Mouse (Mus musculus) naive thymus-derived CD4-positive, alpha-beta T cell, adult 2 months (primary cell): ENCODE measurements around the gene Gng7.
A peak's percentile ranks its signal among the peaks of the same experiment; 100 is the strongest.
"Not testable (repeated sequence)": the region's sequence is repeated elsewhere in the genome, so short reads cannot be mapped to it uniquely, and the experiment has no call there.

ENCODE experiments used
- DNase-seq: peaks from one replicate; pipeline ENCODE4 v3.0.0-alpha.2; 2011; ENCODE audit warnings: low read depth

Gng7 gene

DNA sequence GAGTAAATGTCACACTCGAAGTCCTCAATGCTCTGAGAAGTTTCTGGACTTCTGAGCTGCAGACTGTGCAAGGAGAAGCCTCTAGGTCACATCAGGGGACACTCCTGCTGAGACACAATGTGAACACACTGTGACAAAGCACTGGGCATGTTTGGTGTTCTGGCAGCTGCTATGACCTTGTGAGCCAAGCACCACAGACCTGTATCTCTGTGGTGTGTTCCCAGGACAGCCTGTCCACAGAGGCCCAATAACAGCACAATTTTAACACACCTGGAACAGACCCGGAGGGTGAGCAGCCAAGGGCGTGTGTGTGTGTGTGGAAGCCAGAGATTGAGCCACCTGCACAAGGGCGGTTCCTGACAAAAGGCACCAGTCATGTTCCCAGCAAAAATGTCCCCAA is 20.1 kb downstream of the Gng7 start:
- DNase-seq, result peak; percentile 32

DNA sequence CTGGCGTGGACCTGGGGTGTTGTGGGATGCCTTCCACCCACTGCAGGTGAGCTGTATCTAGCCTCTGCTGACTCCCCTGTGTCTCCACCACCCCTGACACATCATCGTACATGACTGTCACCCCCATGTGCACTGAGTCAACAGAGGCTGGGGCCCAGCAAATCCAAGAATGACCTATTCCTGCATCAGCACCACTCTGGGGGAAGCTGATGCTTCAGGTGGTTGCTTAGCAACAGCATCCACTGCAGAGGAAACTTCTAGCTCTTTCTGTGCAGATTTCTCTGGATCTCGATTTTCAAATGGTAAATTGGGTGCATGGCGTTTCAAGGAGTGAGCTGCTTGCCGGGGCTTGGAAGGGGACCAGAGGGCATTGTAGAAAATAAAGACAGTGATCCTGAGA is 21.5 kb downstream of the Gng7 start:
- DNase-seq, result no peak

DNA sequence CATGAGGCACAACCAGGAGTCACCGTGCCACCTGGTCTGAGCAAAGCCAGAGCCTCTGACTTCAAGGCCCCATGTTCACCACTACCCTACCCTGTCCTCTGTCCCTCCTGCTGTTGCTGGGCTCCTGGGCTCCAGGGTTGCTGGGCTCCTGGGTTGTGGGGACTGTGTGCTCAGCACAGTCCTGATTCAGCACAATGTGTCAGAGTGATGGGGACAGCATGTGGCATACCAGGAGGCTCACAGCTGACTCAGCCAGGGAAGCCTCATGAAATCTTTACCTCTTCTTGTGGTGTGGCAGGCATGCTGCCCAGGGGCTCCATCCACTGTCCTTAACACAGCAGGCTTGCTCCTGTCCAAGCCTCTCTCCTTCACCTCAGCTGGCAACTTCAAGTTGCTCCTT is 22.8 kb downstream of the Gng7 start:
- peak; percentile 15 for DNase-seq

DNA sequence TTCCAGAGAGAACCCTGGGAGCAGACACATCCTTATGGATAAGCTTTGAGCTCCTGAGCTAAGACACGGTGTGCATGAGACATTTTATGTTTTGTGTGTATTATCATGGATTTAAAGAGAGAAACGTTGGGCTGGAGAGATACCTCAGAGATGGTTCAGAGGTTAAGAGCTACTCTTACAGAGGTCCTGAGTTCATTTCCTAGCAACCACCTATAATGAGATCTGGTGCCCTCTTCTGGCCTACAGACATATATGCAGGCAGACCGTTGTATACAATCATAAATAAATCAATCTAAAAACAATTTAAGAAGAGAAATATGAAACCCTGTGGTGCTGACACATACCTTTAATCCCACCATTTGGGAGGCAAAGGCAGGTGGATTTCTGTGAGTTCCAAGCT is 23.7 kb downstream of the Gng7 start:
- DNase-seq, result peak; percentile 78

DNA sequence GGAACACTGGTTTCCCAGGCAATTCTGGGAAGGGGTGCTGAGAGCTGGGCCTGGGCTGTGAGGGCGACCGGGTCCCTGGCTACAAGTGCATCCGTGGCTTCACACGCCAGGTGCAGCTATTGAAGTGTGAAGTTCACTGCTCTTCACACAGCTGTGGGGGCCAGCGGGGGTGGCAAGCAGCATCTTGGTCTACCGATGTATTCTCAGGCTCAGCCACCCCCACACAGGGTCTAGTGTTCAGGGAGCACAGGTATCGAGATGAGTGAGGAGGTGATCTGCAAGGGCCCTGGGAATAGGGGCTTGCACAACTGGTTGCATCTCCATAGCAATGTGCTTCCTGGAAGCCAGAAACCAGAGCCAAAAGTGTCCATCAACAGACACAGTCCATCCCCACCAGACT is 24.3 kb downstream of the Gng7 start:
- peak; percentile 32 for DNase-seq

DNA sequence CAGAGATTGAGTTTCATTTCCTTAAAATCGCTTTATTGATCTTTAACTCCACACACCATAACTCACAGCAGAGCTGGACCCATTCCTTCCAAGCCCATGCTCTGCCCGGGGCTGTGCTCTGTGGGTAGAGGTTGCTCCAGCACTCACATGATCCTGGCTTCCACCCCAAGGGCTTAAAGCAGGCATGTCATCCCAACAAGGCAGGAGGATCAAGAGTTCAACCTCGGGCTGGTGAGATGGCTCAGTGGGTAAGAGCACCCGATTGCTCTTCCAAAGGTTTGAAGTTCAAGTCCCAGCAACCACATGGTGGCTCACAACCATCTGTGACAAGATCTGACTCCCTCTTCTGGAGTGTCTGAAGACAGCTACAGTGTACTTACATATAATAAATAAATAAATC is 24.9 kb downstream of the Gng7 start:
- DNase-seq, result not testable (repeated sequence)

DNA sequence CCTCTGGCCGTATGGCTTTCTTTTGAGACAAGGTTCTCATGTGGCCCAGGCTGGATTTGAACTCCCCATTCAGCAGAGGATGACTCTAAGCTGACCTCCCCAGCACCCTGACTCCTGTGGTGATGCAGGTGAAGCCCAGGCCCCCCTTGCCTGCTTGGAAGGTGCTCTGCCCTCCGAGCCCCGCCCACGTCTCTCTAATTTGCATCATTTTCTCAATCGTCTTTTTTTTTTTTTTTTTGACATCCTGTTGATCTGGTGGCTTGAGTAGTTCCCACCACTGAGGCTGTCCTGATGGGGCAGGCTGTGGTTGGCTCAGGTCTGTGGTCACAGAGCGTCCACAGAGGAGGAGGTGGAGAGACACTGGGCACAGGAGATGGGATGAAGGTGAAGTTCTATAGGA is 25.3 kb downstream of the Gng7 start:
- DNase-seq, result peak; percentile 49

DNA sequence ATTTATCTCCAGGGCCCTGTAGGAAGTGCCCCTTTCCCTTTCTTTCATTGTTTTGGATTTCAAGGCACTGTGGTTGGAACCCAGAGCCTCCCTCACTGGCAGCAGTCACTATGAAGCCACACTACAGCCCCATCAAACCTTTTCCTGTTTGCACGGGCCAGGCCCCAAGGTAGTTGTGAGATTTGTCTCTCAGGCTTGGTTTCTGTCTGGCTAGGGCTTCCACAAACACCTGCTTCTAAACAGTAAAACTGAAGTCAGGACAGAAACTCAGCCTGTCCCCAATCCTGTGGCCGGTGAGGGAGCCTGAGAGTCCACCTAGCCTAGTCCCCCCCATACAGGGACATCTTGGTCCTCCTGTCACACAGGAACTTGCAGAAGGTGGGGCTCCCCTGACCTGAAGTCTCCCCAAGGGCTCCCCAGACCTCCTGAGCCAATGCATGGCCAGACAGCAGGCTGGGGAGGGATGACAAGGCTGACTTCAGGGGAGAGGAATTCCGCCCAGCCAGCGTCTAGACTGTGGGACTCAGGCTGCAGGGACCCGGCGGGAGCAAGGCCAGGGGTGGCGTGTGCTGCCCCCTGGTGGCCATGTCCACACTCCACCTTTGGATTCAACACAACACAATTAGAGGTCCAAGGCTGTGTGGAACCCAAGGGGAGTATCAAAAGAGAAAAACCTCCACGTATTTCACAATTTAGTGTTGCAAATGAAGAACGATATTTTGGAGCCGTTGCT is 26.9 kb downstream of the Gng7 start:
- DNase-seq, result peak; percentile 90

DNA sequence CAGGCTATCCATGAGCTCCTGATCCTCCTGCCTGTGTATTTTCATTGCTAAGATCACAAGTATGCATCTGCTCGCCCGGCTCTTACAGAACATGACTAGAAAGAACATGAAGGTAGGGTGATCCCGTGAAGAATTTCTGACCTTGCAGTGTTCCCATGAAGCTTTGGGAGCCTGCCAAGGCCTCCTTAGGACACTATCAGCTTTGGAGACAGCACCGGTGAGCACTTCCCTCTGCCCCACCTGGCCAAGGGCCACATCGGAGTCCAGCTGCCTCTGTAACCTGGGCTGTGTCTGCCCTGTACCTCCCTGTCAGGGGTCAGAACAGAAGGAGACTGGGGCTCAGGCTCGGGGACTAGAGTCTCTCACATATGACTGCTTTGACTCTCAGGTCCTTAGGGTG is 28.0 kb downstream of the Gng7 start:
- DNase-seq, result no peak

DNA sequence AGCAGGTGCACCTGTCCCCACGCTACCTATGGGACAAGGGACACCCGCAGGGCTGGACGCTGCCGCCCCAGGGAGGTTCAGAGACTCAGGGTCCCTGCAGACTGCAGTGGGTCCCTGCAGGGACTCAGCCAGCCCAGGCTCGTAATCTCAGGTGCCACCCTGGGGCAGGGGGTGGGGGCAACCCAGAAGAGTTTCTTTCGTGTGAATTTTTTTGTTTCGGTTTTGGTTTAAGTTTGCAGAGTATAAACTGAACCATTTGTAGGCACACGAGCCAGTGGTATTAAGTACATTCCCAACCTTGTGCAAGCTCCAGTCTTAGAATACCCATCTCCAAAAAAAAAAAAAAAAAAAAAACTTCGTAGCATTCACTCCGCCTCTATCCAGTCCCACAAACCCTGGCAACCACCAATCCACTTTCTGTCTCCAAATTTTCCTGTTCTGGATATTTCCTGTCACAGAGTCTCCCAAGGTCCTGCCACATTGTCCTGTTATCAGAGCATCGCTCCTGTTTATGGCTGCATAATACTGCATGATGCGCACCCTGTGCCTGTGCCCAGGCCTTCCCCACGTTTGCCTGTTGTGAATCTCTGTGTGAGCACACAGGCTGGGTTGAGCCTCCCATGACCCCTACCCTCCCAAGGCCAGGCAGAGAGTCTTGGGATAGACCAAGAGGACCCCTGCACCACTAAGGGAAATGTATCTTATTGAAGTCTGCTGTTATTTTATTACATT is 28.6 kb downstream of the Gng7 start:
- DNase-seq, result peak; percentile 70

DNA sequence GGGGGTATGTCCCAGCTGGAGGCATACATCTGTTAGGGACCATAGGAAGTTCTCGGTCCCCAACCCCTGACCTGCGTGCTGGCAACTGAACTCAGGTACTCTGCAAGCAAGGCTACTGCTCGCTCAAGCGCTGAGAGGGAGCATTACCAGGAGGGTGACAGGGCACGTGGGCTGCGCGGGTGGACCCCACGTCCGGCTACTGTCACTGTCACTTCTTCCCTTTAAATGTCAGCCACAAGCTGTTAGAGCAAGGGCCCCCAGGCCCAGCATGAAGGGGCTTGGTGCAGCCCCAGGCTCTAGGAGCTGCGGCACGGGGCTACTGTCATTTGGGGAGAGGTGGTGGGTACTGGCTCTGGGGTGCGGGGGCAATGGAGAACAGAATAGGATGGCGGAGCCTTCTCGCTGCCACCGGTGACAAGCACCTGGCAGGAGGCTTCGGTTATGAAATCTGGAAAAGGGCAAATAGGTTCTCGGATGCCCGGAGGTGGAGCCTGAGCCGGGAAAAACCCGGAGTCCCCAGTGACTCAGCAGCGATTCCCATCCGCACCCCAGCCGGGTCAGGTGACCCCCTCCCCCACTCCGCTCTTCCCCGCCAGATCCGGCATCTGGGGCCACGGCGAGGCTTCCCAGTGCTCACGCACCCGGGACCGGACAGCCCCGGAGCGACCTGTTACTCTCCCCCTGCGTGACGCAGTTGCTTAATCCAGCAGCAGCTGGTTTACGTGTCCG is 29.3 kb downstream of the Gng7 start:
- DNase-seq, result peak; percentile 54

DNA sequence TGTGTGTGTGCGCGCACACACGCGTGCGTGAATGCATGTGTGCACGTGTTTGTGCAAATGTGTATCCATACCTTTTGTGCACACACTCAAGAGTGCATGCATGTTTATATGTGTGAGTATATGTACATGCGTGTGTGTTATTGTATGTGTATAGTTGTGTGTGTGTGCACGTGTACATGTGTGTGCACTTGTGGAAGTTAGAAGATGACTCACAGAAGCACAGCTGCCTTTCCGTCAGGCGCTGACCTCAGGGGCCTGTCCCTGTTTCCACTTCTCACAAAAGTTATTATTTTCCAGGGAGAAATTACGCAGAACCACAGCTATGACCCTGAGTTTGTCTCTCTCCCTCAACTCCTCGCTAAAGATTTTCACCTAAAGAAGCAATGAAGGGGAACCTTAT is 30.5 kb downstream of the Gng7 start:
- no peak for DNase-seq

DNA sequence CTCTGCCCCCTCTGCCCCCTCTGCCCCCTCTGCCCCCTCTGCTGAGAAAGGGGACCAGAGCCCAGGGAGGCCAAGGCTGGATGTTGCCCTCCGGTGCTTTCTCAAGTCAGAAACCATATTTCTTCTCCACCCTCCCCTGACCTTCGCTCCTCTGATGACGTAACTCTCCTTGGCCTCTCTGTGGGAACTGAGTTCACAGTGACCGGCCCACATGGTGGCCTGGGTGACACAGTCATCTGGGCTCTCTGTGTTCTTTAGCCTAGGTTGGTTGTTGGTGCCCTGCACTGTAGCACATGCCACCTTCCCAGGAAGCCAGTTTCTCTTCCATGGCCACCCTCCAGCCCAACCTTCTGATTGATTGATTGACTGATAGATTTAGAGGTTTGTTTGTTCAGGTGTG is 32.4 kb downstream of the Gng7 start:
- no peak for DNase-seq

DNA sequence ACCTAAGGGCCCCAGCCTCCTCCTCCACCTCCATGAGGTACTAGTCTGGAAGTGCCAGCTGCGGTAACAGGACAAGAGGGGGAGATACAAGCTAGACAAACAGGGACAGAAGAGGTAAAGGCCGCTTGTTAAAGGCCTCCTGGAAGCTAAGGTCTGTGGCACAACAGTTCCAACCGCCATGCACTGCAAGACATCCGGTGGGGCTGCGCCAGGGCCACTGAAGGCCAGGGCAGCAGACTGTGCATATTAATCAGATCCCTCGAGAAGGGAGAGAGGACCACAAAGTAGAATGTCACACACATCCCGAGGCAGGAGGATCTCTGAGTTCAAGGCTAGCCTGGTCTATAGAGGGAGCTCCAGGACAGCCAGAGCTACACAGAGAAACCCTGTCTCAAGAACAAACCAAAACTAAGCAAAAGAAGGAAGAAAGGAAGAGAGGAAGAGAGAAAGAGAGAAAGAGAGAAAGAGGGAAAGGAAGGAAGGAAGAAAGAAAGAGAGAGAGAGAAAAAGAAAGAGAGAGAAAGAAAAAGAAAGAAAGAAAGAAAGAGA is 33.1 kb downstream of the Gng7 start:
- DNase-seq, result no peak

DNA sequence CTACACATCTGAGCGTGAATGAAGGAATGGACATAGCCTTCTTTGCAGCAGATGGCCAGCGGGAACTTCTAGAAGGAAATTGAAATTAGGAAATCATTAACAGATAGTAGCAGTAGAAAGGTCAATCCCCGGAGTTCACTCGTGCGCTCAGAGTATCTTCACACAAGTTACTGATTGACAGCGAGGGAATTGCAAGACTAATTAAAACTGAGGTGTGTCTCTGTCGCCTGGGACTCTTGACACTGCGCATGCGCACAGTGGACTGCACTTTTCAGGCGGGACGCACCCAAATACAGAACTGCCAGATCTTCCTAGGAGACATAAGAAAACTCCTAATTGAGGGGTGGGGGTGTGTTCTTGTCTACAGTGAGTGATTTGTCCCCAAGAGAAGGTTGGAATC is 39.3 kb downstream of the Gng7 start:
- no peak for DNase-seq

DNA sequence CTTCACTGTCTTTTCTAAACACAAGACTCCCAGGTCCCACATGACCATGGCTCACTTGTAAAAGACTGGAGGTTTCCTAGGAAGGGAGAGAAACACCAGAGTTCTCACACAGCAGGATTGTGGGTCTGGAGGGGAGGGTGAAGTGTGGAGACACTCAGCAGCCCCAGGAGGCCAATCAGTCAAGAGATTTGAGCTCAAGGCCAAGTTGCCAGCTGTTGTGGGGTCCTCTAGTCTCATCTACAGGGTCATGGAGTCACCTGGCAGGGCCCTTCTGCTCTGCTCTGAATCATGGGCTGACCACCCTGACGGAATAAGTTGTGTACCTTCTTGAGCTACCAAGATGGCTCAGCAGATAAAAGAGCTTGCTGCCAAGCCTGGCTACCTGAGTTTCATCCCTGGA is 41.0 kb downstream of the Gng7 start:
- DNase-seq, result no peak

DNA sequence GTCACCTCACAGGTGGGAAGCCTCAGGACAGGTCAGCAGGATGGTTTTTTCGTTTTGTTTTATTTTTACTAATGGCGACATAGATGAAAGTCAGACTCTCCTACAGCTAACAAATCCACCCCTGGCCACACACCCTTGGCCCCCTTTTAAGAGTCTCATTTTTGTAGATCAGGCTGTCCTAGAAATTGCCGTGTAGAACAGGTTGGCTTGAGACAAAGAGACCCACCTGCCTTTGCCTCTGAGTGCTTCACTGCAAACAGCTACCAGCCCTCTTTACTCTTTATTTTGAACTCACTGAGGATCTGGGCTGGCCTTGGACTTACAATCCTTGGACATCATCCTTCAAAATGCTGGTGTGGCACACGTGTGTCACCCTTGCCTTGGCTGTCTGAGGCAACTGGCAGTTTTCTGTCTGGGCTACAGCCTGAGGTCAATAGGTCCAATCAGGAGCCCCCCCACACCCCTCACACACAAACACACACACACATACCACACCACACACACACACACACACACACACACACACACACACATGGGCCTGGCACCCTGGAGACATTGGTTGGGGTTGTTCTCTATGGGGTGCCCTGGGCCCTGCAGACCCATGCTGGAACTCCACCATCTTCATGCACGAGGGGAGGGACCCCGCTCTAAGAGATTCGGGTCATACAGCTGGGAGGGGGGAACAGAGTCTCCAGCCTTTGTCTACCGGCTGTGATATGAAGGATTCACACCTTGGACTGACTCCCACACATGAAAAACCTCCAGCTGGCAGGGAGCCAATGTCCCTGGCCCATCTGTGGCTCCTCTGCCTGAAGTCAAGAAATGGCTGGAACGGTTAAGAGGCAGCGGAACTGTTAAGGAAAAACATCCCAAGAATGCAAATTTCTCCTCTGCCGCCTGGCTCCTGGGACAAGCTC is 42.4 kb downstream of the Gng7 start:
- no peak for DNase-seq

DNA sequence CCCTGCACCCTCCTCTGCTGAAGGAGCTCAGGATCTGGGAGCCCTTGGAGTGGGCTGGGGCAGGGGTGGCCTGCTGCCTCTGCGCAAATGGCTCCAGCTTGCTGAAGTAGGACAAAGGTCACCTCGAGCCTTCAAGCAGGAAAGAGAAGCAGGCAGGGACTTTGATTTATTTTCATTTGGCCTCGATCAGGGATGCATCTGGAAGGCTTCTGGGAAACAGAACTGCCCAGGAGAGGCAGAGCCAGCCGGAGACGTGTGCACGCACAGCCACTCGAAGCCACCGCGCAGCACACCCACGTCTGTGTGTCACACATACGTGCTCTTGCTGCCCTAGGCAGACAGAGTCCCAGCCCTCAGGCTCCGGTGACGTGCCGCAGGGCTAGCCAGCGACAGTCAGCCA is 43.2 kb downstream of the Gng7 start:
- no peak for DNase-seq

DNA sequence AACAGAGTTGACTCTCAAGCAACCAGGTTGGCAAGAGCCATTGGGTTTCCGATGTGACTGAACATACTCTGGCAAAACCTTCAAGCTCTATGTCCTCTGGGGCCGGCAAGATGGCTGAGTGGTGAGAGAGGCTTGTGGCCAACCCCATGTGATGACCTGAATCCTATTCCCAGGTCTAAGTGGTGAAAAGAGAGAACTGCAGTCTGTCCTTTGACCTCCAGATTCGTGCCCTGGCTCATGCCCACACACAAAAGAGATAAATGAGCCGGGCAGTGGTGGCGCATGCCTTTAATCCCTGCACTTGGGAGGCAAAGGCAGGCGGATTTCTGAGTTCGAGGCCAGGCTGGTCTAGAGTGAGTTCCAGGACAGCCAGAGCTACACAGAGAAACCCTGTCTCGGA is 44.6 kb downstream of the Gng7 start:
- no peak for DNase-seq

DNA sequence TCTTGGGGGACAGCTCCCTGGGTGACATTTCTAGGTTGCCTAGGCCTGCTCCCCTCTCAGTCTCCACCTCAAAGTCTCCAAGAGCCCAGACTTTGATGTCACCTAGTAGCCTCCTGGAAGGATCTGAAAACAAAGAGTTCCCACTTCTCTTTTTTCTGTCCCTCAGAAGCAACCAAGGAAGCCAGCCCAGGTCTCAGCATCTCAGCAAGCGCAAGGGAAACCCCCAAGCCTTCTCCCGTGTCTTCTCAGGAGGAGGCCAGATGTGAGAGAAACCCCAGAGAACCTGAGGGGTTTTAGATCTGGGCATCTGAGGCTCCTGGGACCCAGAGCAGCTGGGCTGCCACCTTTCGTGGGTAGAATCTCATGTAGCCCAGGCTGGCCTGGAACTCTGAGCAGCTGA is 45.4 kb downstream of the Gng7 start:
- DNase-seq, result no peak

DNA sequence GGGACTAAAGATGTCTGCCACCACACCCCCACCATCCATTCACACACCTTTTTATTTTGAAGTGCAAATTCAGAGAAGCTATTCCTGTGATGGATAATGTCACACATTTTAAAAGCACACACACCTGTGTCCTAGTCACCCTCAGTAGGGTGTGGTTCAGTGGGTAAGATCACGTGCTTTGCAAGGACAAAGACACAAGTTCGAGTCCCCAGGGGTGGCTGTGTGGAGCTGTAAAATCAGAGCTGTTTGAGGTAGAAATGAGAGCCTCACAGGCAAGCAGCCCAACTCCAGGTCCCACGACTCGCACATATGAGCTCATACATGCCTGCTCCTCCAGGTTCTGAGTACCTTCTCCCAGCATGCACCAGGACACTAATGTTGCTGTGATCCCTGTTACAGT is 46.6 kb downstream of the Gng7 start:
- DNase-seq, result no peak
